Mouse (Mus musculus): ENCODE measurements around the gene Olfr279.
A peak's percentile ranks its signal among the peaks of the same experiment; 100 is the strongest.
"Not testable (repeated sequence)": the region's sequence is repeated elsewhere in the genome, so short reads cannot be mapped to it uniquely, and the experiment has no call there.

Gene Olfr279

GRCm38 (mm10) chr15:98511386-98511928 is 19.3 kb downstream of the Olfr279 start:
- no peak for DNase-seq

- no peak for DNase-seq
Observed at GRCm38 (mm10) chr15:98512232-98512631, 20.0 kb downstream of the Olfr279 start.

DNA sequence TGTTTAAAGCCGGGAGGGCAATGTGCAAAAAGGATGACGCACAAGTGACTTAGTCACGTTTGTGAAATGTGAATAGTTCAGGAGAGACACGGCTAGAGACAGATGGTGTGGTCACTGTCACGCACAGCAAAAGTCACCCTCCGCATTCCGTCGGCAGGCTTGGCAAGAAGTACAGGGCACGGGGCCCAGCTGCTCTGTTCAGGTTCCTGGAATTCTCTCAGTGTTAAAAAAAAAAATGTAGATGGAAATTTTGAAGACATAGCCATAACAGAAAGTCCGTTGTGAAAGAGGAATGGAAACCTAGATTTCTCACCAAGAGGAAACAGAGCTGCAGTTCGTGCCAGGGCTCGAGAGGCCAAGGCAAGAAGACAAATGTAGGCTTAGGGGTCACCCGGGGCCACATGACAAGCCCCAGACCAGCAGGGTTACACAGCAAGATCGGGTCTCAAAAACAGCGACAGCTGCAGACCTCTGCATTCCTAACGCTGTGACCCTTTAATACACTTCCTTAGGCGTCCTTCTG is 20.7 kb downstream of the Olfr279 start:
- DNase-seq: peak; percentile 49

- not testable (repeated sequence) for DNase-seq
Observed at GRCm38 (mm10) chr15:98513676-98514075, 21.5 kb downstream of the Olfr279 start.

- DNase-seq: no peak
Observed at GRCm38 (mm10) chr15:98514146-98514545, 21.9 kb downstream of the Olfr279 start.

GRCm38 (mm10) chr15:98514845-98515244 is 22.6 kb downstream of the Olfr279 start:
- DNase-seq: not testable (repeated sequence)

DNA sequence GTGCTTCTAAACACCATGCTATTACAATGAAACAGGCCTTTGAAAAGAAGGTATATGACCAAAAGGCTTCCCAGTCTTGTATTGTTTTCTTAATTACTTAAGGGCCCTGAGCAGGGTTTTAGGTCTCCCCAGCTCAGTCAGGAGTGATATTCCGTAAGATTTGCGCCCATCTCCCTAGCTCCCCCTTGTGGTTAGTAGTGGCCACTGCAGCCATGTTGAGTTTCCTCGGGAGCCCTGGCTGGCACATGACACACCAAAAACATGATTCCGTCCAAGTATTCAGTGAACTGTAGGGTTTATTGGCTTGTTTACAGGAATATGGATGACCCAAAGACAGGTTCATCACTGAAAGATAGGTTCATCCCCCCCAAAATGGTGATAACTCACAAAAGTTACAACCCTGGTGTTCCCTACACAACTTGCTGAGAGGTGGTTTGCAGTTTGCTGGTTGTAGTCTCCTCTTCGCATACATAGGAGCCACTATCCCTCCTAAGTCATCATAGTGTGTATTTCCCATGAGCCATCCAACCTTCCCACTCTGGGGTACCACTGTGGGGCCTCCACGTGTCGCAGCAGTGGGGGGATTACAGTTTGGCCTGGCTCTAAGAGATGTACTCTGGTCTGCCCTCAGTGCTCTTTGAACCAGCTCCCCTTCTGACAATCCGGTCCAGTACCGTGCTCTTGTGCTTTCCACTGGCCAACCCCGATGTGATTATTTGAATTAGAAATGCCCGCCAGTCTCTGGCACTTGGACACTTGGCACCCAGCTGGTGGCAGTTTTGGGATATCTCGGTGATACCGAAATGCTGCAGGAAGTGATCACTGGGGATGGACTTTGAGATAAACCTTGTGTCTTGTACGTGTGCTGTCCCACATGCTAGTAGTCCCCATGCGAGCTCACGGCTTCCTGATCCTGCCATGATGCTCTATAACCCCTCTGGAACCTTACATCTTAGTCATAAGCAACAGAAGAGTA is 25.5 kb downstream of the Olfr279 start:
- DNase-seq: peak; percentile 45

GRCm38 (mm10) chr15:98521245-98521644 is 29.0 kb downstream of the Olfr279 start:
- DNase-seq: no peak

DNA sequence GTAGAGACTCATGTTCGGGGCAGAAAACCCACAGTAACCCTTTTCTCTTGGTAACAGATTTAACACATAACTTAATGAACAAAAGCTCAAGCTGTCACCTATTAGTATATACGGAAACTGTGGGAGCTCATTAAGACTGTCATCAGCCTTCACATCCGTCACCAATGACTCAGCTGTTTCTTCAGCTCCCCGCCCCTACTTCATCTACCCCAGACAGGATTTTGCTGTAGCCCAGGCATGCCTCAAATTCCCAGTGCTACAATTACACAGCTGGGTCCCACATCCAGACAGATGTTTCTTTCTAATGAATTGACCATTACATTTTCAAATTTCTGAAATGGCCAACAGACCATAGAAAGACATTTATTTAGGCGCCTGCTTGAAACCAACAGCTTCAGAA is 33.9 kb downstream of the Olfr279 start:
- DNase-seq: no peak

- no peak for DNase-seq
Observed at GRCm38 (mm10) chr15:98527056-98527771, 35.0 kb downstream of the Olfr279 start.

GRCm38 (mm10) chr15:98528066-98528563 is 35.9 kb downstream of the Olfr279 start:
- DNase-seq: no peak

DNA sequence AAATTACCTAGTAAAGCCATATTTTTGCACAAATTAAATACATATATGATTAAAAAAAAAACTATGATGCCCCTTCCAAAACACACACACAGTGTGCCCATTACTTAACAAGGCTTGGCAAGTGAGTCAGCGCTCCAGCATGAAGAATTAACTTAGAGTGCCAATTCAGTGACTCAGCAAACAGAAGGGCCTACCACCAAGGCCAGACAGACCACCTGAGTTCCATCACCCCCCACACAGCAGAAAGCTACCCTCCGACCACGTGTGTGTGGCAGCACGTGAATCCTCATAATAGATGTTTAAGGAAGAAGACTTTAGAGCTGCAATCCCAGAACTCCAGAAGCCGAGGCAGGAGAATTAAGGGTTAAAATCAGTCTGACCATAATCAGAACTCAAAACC is 40.1 kb downstream of the Olfr279 start:
- no peak for DNase-seq

DNA sequence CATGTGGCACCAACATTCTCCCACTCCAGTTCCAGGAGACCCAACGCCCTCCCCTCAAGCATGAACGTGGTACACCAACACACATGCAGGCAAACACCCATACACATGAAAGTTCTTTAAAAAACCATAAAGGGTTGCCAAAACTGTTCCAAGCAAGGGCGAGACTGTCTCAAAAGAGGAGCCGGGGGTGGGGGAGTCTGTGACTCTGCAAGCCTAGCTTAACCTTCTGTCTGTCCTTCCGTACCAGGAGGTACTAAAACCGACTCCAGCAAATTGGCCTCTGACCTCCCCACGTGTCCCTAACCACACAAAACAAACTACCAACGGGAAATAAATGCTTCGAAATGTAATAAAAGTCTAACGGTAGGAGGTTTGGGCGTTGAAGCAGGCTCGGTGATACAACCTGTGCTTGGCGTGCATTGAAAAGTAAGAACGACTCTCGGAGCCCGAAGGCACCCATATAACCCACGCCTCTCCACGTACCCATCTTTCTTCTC is 40.9 kb downstream of the Olfr279 start:
- peak; percentile 23 for DNase-seq

DNA sequence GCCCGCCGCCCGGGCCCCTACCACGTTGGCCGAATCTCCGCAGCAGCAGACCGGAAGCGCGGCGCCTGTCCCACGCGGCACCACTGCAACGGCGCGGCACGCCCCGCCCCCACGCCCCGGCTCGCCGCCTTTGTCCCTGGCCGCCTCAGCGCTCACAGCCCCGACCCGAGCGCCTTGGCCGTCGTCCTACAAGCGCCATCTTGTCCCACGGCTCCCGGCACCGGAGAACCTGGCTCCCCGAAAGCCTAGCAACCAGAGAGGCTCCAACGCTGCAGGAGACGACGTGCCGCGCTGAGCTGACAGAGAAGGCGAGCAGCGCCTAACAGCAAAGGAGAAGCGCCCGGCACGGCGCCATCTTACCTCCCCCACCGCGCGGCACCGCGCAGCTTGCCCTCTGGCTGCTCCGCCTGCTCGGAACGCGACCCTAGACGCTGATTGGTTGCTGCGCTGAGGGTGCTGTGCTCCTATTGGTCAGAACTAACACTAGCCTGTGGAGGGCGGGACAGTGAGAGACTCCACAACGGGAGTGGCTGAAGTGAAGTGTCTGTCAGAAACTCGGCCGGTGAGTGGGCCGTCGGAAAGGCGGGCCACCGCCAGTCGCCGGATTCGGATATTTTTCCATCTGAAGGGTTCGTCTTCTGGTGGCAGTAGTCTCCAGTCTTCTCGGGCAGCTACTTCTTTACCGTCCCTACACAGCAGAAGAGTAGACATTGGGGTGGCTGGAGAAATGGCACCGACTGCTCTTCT is 41.9 kb downstream of the Olfr279 start, which contains the start of gene Kansl2:
Gene Kansl2 (minus strand): TSS at position 384 of the 747 bp plus-strand sequence.
- peak; percentile 99 for DNase-seq

GRCm38 (mm10) chr15:98535921-98536320 is 43.7 kb downstream of the Olfr279 start:
- DNase-seq: no peak

DNA sequence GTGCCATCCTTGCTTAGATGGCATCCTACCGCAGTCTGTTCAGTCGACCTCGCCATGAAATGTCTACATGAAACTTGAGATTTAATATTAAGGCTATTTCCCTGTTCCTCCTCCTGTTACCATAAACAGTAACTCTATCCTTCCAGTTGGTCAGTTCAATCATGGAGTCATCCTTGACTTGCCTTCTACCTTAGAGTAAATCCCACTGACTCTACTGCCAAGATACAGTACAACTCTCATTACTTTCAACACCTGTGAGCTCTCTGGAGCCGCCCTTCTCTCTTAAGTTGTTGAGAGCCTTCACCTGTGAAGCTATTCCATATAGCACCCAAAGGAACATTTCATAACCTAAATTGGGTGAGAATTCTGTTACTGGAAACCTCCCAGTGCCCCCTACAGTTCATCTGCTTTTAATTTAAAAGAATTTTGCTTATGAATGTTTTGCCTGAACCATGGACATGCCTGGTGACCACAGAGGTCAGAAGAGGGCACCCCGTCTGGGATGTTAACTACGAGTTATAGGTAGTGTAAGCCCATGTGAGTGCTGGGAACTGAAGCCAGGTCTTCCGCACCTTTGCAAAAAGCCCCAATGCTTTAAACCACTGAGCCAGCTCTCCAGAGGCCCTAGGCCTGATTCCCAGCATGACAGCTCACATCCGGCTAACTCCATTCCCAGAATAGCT is 44.8 kb downstream of the Olfr279 start:
- no peak for DNase-seq

- no peak for DNase-seq
Observed at GRCm38 (mm10) chr15:98537923-98538322, 45.7 kb downstream of the Olfr279 start.

DNA sequence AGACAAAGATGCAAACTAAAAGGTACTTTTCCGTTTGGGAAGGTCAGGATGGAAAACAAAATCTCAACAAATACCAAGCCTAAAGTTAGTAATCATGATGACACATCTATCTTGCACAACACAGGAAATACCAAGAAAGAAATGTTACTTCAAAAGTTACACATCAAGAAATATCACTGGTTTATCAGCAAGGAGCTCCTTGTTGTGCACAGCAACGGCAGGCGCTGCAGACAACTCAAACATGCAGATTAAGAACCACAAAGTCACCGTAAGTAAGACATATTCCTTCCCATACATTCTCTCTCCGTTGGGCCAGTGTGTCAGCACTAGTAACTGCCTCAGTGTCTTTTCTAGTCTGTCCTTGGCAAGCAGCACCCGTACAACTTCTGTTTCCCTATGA is 48.9 kb downstream of the Olfr279 start:
- DNase-seq: no peak

GRCm38 (mm10) chr15:98543341-98543740 is 51.1 kb downstream of the Olfr279 start:
- no peak for DNase-seq

- no peak for DNase-seq
Observed at GRCm38 (mm10) chr15:98545151-98545550, 52.9 kb downstream of the Olfr279 start.

DNA sequence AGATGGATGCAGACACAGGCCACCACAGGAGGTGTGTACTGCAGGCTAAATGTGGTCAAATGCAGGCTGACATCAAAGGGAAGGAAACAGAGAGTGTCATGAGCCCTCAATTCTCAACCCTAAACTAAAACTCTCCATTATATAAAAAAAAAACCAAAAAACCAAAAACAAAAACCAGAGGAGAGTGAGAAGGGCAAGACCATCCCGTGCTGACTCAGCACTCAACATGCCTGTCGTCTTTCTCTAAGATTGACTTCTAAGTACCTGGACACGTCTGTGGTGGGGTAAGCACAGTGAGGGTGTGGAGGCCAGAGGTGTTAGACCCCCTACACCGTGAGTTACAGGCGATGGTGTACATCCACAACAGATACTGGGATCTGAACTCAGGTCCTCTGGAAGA is 54.6 kb downstream of the Olfr279 start:
- no peak for DNase-seq

All from cerebellum, adult 11-12 months (tissue).